Mouse (Mus musculus): Measurements from ENCODE around the gene Eloa. TPM values are rescaled to one million over a fixed set of nuclear protein-coding genes. Genes with fewer than 3 reads are reported as not detected.
"Not testable (repeated sequence)": the region's sequence is repeated elsewhere in the genome, so short reads cannot be mapped to it uniquely, and the experiment has no call there.

Gene Eloa
- polyA plus RNA-seq, 1 experiment from 2014 or later, result 38.2 TPM

DNA sequence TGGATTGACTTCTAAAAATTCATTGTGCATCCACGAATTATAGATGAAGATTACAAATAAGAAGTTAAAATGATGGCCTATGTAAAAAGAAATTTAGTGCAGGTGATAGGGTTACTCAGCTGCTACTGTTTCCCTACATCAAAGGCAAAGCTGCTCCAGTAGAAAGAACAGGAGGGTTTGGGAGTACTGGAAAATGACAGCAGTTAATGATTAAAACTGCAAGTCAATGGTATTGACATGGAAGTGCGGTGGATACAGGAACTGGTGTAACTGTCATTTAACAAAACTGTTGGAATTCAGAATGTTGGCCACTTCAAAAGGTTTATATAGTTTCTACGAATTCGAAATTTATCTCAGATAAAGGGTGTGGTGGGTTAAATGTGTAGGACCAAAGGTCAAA, 26.4 kb downstream of the Eloa start:
- Histone ChIP-seq H3K27me3 (replicated peaks) (no peaks in the 10 kb centered on the region), H3K9ac (no peak overlapping the region), H3K9me3 (replicated peaks) (peaks cover 9% of the 10 kb centered on the region), H3K4me1 (peaks cover 7% of the 10 kb centered on the region), H3K27ac (no peak overlapping the region), H3K36me3 (no peaks in the 10 kb centered on the region), H3K4me2 (no peak overlapping the region), H3K4me3 (no peak overlapping the region)
- 66% methylated on average over 4 of the region's 4 CpGs for WGBS (ENCODE audit: insufficient replicate concordance)
- ATAC-seq, result no peak

DNA sequence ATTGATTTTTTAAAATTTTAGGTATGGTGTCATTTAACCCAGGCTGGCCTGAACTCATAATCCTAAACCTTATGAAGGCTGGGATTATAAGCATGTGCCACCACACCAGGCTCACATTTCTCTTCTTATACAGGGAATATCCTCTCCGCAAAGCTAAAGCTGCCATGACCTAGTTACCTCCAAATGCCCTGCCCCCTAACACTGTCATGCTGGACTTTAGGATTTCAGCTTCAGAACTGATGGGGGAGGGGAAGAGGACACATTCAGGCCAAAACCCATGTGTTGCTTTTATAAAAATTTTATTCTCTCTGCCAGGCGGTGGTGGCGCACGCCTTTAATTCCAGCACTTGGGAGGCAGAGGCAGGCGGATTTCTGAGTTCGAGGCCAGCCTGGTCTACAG, 27.6 kb downstream of the Eloa start:
- Histone ChIP-seq H3K4me2 (no peak overlapping the region), H3K27ac (no peak overlapping the region), H3K4me1 (peaks cover 7% of the 10 kb centered on the region), H3K9me3 (replicated peaks) (peaks cover 9% of the 10 kb centered on the region), H3K36me3 (no peaks in the 10 kb centered on the region), H3K4me3 (no peak overlapping the region), H3K9ac (no peak overlapping the region), H3K27me3 (replicated peaks) (no peaks in the 10 kb centered on the region)
- no peak for ATAC-seq
- WGBS (ENCODE audit: insufficient replicate concordance), result 85% methylated on average over 6 of the region's 6 CpGs

DNA sequence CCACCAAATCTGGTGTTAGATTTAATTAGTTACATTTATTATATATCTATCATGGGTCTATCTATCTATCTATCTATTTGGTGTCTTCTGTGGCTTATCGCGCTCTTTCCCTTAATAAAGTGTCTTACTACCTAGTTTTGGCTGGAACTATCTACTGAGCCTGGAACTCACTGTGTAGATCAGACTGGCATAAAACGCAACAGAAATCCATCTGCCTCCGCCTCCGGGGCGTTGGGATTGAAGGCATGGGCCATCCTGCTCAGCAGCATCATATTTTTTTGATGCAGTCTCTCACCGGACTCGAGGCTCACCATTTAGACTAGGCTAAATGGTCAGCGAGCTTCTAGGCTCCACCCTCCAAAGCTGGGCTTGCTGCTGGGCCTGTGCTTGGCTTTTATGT, 33.8 kb downstream of the Eloa start:
- no peak for ATAC-seq
- H3K4me3 ChIP-seq, result peak overlapping the region; percentile 95
- no peaks in the 10 kb centered on the region for H3K27me3 ChIP-seq (replicated peaks)
- WGBS (ENCODE audit: insufficient replicate concordance), result 69% methylated on average over 9 of the region's 9 CpGs
- H3K27ac ChIP-seq, result peak overlapping the region; percentile 95
- peaks cover 32% of the 10 kb centered on the region for H3K36me3 ChIP-seq
- peaks cover 52% of the 10 kb centered on the region for H3K4me1 ChIP-seq
- peak overlapping the region; percentile 98 for H3K9ac ChIP-seq
- peak overlapping the region; percentile 86 for H3K4me2 ChIP-seq
- no peaks in the 10 kb centered on the region for H3K9me3 ChIP-seq (replicated peaks)

DNA sequence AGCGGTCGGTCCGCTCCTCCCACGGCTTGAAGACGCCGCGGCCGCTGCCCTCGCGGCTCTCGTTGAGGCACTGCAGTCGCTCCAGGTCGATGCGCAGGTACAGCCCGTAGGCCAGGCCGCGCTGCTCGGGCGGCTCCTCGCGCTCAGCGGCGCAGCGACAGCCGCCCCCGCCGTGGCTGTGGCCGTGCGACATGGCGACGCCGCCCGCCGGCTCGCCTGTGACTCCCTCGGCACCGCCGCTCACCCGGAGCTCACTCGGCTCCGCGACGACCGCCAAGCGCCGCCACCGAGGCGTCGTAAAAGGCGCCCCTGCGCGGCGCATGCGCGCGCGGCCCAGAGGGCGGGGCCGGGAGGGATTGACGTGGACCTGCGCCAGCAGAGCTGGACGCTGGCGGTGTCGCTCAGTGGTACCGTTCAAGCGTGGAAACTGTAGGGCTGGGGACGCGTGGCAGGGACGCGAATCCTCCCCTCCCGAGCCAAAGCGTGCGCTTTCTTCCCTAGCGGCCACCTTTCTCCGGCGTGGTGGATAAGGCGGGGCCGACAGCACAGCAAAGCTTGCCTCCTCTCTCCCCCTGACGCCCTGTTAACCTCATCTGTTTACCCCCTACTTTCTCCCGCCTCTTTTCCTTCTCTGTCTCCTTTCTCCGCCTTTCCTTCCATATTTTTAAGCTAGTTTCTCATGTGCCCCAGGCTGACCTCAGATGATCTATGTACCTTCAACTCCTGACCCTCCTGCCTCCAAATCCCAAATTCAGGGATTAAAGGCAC, 34.4 kb downstream of the Eloa start, which contains the start of gene Pithd1:
TSS of gene Pithd1 (minus strand) at position 322 of the 768 bp plus-strand sequence.
- peak; percentile 86 for ATAC-seq
- H3K4me1 ChIP-seq, result peaks cover 53% of the 10 kb centered on the region
- peak within 1 kb of the TSS; percentile 95 for H3K4me3 ChIP-seq
- H3K9me3 ChIP-seq (replicated peaks), result no peaks in the 10 kb centered on the region
- H3K9ac ChIP-seq, result peak within 1 kb of the TSS; percentile 98
- H3K27ac ChIP-seq, result peak within 1 kb of the TSS; percentile 95
- H3K4me2 ChIP-seq, result peak within 1 kb of the TSS; percentile 86
- H3K27me3 ChIP-seq (replicated peaks), result no peaks in the 10 kb centered on the region
- H3K36me3 ChIP-seq, result peaks cover 38% of the 10 kb centered on the region
- WGBS (ENCODE audit: insufficient replicate concordance), result under 1% methylated on average over 81 of the region's 81 CpGs

DNA sequence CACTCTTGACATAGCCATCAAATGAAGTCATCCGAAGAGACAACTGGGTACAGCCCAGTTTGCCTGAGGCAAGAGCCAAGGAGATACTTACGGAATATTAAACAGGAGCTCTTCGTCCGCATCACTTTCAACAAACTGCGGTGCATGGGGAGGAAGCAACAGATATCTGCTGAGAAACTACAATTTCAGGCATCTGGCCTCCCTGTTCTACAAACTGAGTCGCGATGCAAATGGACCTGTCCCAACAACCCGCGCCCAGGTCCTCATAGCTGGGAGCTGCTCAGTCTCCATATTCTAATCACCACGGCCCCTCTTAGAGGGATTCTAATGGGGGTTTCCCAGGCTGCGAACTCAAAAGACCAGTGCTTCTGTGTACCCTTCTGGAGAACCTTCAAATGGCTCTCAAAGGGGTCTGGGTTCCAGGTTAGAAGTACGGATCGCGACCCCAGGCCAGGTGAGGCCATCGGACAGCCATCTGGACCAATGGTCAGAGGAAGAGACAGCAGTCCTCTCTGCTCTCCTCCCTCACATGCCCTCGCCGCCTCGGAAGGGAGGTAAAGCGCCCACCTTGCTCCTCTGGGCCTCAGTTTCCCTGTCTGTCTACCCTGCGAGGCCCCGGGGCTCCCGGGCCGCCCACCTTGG, 35.1 kb downstream of the Eloa start:
- Histone ChIP-seq H3K9me3 (replicated peaks) (no peaks in the 10 kb centered on the region), H3K27me3 (replicated peaks) (no peaks in the 10 kb centered on the region), H3K4me2 (peak overlapping the region; percentile 86), H3K27ac (peak overlapping the region; percentile 95), H3K9ac (peak overlapping the region; percentile 98), H3K4me3 (peak overlapping the region; percentile 95), H3K36me3 (peaks cover 45% of the 10 kb centered on the region), H3K4me1 (peaks cover 60% of the 10 kb centered on the region)
- ATAC-seq, result no peak
- 5% methylated on average over 23 of the region's 23 CpGs for WGBS (ENCODE audit: insufficient replicate concordance)

DNA sequence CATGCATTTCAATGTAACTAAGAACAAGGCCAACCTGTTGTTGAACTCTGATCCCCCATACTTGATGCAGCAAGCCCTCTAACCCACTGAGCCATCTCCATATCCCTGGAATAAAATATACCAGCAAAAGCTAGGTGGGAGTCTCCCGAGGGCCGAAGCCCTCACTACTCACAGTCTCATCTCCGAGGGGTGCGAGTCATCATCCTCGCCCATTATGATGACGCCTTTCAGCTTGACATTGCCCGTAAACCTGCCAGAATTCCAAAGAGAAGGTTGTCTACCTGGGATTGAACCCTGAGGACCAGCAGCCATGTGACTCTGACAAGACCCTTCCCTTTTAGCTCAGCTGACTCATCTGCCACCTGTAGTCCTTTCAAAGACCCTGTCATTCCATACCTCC, 35.8 kb downstream of the Eloa start:
- no peaks in the 10 kb centered on the region for H3K27me3 ChIP-seq (replicated peaks)
- peak overlapping the region; percentile 86 for H3K4me2 ChIP-seq
- H3K9me3 ChIP-seq (replicated peaks), result no peaks in the 10 kb centered on the region
- H3K27ac ChIP-seq, result peak overlapping the region; percentile 95
- H3K4me1 ChIP-seq, result peaks cover 64% of the 10 kb centered on the region
- peak overlapping the region; percentile 98 for H3K9ac ChIP-seq
- peak overlapping the region; percentile 95 for H3K4me3 ChIP-seq
- 75% methylated on average over 7 of the region's 7 CpGs for WGBS (ENCODE audit: insufficient replicate concordance)
- H3K36me3 ChIP-seq, result peaks cover 51% of the 10 kb centered on the region
- ATAC-seq, result no peak

DNA sequence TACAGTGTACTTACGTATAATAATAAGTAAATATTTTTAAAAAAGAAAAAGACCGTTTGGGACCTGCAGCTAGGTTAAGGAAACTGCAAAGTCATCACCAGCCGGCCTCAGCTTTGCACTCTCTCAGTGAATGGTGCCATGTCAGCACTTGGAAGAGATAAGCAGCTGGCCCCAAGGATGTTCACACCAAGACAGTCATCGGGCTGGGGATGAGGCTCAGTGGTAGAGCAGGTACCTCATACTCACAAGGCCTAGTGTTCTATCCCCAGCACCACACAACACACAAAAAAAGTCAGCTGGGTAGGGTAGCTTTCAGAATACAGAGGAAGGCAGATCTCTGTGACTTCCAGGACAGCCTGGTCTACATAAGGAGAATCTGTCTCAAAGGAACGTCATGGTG, 36.4 kb downstream of the Eloa start:
- H3K27me3 ChIP-seq (replicated peaks), result no peaks in the 10 kb centered on the region
- ATAC-seq, result peak; percentile 86
- peak overlapping the region; percentile 95 for H3K4me3 ChIP-seq
- H3K4me2 ChIP-seq, result peak overlapping the region; percentile 86
- no peaks in the 10 kb centered on the region for H3K9me3 ChIP-seq (replicated peaks)
- H3K36me3 ChIP-seq, result peaks cover 57% of the 10 kb centered on the region
- peaks cover 61% of the 10 kb centered on the region for H3K4me1 ChIP-seq
- peak overlapping the region; percentile 95 for H3K27ac ChIP-seq
- H3K9ac ChIP-seq, result peak overlapping the region; percentile 98
- 40% methylated on average over 5 of the region's 5 CpGs for WGBS (ENCODE audit: insufficient replicate concordance)

DNA sequence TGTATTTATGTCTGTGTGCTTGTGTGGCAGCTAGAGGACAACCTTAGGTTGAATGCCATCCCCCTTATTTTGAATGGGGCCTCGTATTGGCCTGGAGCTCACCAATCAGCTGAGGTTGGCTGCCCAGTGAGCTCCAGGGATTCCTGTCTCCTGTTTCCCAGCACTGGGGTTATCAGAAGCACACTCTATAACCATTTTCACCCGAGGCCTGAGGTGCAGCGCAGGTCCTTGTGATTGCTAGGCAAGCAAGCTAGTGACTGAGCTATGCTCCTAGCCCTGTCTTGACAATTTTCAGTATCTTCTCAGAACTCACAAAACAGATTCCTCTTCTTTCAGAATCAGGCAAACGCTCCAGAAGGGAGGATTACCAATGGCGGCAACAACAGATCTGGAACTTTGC, 37.0 kb downstream of the Eloa start:
- H3K4me1 ChIP-seq, result peaks cover 61% of the 10 kb centered on the region
- ATAC-seq, result no peak
- no peaks in the 10 kb centered on the region for H3K27me3 ChIP-seq (replicated peaks)
- peak overlapping the region; percentile 95 for H3K4me3 ChIP-seq
- 74% methylated on average over 5 of the region's 5 CpGs for WGBS (ENCODE audit: insufficient replicate concordance)
- H3K27ac ChIP-seq, result peak overlapping the region; percentile 95
- H3K4me2 ChIP-seq, result peak overlapping the region; percentile 86
- H3K9me3 ChIP-seq (replicated peaks), result no peaks in the 10 kb centered on the region
- H3K36me3 ChIP-seq, result peaks cover 62% of the 10 kb centered on the region
- peak overlapping the region; percentile 65 for H3K9ac ChIP-seq

DNA sequence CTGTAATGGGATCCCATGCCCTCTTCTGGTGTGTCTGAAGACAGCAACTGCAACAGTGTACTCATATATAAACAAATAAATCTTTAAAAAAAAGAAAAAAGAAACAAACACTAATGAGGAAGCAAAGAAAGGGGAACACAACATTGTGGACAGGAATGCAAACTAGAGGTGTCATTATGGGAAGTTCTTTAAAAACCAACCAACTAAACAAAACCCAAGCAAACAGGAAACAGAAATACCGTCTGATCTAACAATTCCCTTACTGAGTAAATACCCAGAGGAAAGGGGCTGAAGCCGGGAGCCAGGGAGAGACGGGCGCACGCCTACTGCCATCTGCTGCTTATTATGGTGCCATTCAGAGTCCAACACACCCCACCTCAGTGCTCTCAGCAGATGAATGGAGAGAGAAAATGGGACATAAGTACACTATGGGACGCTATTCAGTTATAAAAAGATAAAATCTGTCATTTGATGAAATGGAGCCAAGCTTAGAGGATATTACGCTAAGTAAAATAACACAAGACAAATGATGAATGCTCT, 40.0 kb downstream of the Eloa start:
- Histone ChIP-seq H3K27me3 (replicated peaks) (no peaks in the 10 kb centered on the region), H3K4me1 (peaks cover 52% of the 10 kb centered on the region), H3K4me3 (no peak overlapping the region), H3K9me3 (replicated peaks) (no peaks in the 10 kb centered on the region), H3K4me2 (no peak overlapping the region), H3K9ac (no peak overlapping the region), H3K27ac (peak overlapping the region; percentile 8; the same call in 1 of the 2 replicates), H3K36me3 (peaks cover 90% of the 10 kb centered on the region)
- no peak for ATAC-seq
- 78% methylated on average over 7 of the region's 7 CpGs for WGBS (ENCODE audit: insufficient replicate concordance)

DNA sequence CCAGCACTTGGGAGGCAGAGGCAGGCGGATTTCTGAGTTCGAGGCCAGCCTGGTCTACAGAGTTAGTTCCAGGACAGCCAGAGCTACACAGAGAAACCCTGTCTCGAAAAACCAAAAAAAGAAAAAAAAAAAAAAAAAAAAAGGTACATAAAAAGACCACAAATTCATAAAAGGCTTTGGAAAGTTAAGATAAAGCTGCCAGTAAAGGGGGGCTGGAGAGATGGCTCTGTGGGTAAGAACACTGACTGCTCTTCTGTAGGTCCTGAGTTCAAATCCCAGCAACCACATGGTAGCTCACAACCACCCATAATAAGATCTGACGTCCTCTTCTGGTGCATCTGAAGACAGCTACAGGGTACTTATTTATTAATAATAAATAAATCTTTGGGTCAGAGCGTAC, 41.3 kb downstream of the Eloa start:
- Histone ChIP-seq H3K4me1 (peaks cover 41% of the 10 kb centered on the region), H3K36me3 (peaks cover 97% of the 10 kb centered on the region)
- not testable (repeated sequence) for H3K27me3 ChIP-seq (replicated peaks); ATAC-seq; H3K4me3 ChIP-seq; H3K9ac ChIP-seq; H3K27ac ChIP-seq; H3K9me3 ChIP-seq (replicated peaks); H3K4me2 ChIP-seq
- 89% methylated on average over 5 of the region's 5 CpGs for WGBS (ENCODE audit: insufficient replicate concordance)

DNA sequence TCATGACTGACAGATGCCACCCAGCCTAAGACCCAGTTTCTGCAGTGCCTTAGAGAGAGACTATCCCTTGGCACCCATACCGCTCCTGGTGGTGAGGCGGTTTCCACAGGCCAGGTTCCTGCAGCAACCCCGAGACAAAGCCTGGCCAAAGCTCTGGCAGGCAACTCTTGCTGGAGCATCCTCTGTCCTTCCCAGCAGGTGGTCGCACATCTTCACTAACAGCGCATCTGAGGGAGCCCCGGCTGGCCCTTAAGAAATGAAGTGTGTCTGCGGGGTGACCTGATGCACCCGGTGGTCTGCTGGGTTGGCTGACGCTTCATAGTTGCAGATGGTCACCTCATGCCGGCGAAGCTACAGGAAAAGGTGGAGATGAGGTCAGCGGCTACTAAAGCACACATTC, 45.4 kb downstream of the Eloa start:
- no peaks in the 10 kb centered on the region for H3K9me3 ChIP-seq (replicated peaks)
- no peak overlapping the region for H3K4me3 ChIP-seq
- H3K4me2 ChIP-seq, result no peak overlapping the region
- H3K27me3 ChIP-seq (replicated peaks), result no peaks in the 10 kb centered on the region
- WGBS (ENCODE audit: insufficient replicate concordance), result 88% methylated on average over 12 of the region's 12 CpGs
- H3K9ac ChIP-seq, result no peak overlapping the region
- no peak for ATAC-seq
- peaks cover 77% of the 10 kb centered on the region for H3K36me3 ChIP-seq
- no peak overlapping the region for H3K27ac ChIP-seq
- peaks cover 31% of the 10 kb centered on the region for H3K4me1 ChIP-seq

Data from liver, embryonic 12.5 days (tissue).